In the genomic region with DNA sequence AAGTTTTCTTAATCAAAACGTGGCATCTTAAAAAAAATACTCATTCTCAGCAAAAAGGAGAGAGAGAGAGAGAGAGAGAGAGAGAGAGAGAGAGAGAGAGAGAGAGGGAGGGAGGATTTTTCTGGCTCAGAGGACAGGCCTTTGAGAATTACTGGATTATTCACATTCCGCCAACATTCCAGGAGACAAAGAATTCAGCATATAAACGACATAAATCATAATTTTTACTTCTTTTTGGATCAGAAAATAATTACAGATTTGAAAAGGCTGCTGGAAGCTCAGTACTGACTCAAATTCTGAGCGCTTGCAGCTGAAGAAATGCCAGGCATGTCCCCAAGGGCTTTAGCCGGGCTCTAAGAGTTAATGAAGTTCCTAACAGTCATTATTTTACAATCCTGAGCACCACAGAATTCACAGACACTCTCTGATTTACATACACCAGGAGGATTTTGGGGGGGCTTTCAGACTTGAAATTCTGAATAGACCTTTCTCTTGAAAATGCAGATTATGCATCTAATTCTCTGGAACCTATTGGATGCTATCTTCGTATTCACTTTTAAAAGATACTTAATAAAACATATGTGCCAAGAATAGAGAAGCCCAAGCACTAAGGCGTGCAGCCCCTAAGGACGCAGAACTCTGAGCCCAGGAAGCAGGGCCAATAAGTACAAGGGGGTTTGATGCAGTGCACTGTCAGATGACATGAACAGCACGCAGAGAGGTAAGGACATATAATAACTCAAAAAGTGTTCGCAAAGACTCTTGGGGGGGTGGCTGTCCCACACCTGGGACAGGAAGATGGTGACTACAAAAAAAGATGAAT, we compare ENCODE assay signal across 17 mouse cellular contexts.
A peak's percentile ranks its signal among the peaks of the same experiment; 100 is the strongest.
DNase-seq lines count a peak whose midpoint lies in the region; ATAC-seq and TF ChIP-seq lines count a peak whose summit lies in the region.
"Had no signal": no experiment of that assay in that cellular context is flagged by ENCODE, and none has a peak within 500 bp of the region (broad histone marks: within the 10 kb centered on the region; RNA-seq: fewer than 3 reads in every experiment).

No protein-coding gene starts in this region.

- 58% methylated on average over 10 of the region's 10 CpGs for WGBS in forebrain, embryonic 10.5 days
- 47% methylated on average over 10 of the region's 10 CpGs for WGBS in forebrain, embryonic 13.5 days
- WGBS in intestine, embryonic 15.5 days = 51% methylated on average over 10 of the region's 10 CpGs

- no peaks in the 10 kb centered on the region for H3K36me3 ChIP-seq in forebrain, embryonic 10.5 days (replicated peaks)
- H3K36me3 ChIP-seq in forebrain, embryonic 13.5 days (ENCODE audit: poor library complexity, severe bottlenecking) = no peaks in the 10 kb centered on the region
- no peaks in the 10 kb centered on the region for H3K36me3 ChIP-seq in intestine, embryonic 15.5 days
- H3K36me3 ChIP-seq: heart, embryonic 12.5 days; hindbrain, embryonic 10.5 days had no signal

- H3K9me3 ChIP-seq in forebrain, embryonic 10.5 days = no peaks in the 10 kb centered on the region
- no peaks in the 10 kb centered on the region for H3K9me3 ChIP-seq in forebrain, embryonic 13.5 days (replicated peaks)
- no peaks in the 10 kb centered on the region for H3K9me3 ChIP-seq in intestine, embryonic 15.5 days
- H3K9me3 ChIP-seq: heart, embryonic 12.5 days; hindbrain, embryonic 10.5 days had no signal

- H3K4me1 ChIP-seq in forebrain, embryonic 10.5 days = peaks cover 41% of the 10 kb centered on the region
- peaks cover 4% of the 10 kb centered on the region for H3K4me1 ChIP-seq in forebrain, embryonic 13.5 days
- peaks cover 29% of the 10 kb centered on the region for H3K4me1 ChIP-seq in embryonic fibroblast, embryonic 13.5 days (ENCODE audit: control insufficient read depth, insufficient read depth, low read length)
- H3K4me1 ChIP-seq in intestine, embryonic 15.5 days (replicated peaks) = no peaks in the 10 kb centered on the region

- no peak for TF ChIP-seq CTCF in embryonic fibroblast, embryonic 13.5 days (IDR thresholded peaks at IDR 0.05; ENCODE audit: borderline replicate concordance, insufficient read depth, low read length)

- ATAC-seq in forebrain, embryonic 13.5 days = no peak
- no peak for ATAC-seq in intestine, embryonic 15.5 days
- ATAC-seq: activated CD4-positive, CD25-positive, alpha-beta regulatory T cell, adult 4 months had no signal

- H3K9ac ChIP-seq in forebrain, embryonic 13.5 days = no peak overlapping the region
- no peak overlapping the region for H3K9ac ChIP-seq in intestine, embryonic 15.5 days
- H3K9ac ChIP-seq: heart, embryonic 12.5 days had no signal

- no peak overlapping the region for H3K4me2 ChIP-seq in forebrain, embryonic 13.5 days
- no peak overlapping the region for H3K4me2 ChIP-seq in intestine, embryonic 15.5 days (replicated peaks)
- H3K4me2 ChIP-seq: heart, embryonic 12.5 days had no signal

- H3K27me3 ChIP-seq in forebrain, embryonic 10.5 days (ENCODE audit: poor library complexity, severe bottlenecking) = no peaks in the 10 kb centered on the region
- no peaks in the 10 kb centered on the region for H3K27me3 ChIP-seq in forebrain, embryonic 13.5 days
- H3K27me3 ChIP-seq in intestine, embryonic 15.5 days (replicated peaks) = no peaks in the 10 kb centered on the region
- H3K27me3 ChIP-seq: heart, embryonic 12.5 days had no signal

- DNase-seq in forebrain, embryonic 10.5 days (ENCODE audit: extremely low spot score, low spot score) = no peak
- peak; percentile 55 for DNase-seq in kidney, postnatal 10 days
- DNase-seq in kidney, adult 9 months = no peak
- peak; percentile 66 for DNase-seq in NIH3T3 (ENCODE audit: low read depth)
- no peak for DNase-seq in cerebellum, postnatal 36 days
- DNase-seq: cerebellum, postnatal 10 days; layer of hippocampus, adult 9-11 months; lung, adult 18-20 months; lung, postnatal 36 days; right cerebral cortex, adult 18-20 months; thymus, adult 18-20 months had no signal

- H3K27ac ChIP-seq in forebrain, embryonic 10.5 days = peak overlapping the region; percentile 56; the same call in 1 of the 2 replicates
- no peak overlapping the region for H3K27ac ChIP-seq in forebrain, embryonic 13.5 days
- peak overlapping the region; percentile 90 for H3K27ac ChIP-seq in embryonic fibroblast, embryonic 13.5 days (ENCODE audit: insufficient read depth, low read length)
- no peak overlapping the region for H3K27ac ChIP-seq in intestine, embryonic 15.5 days
- H3K27ac ChIP-seq: hindbrain, embryonic 10.5 days had no signal

- no peak for TF ChIP-seq POLR2A in embryonic fibroblast, embryonic 13.5 days (IDR thresholded peaks at IDR 0.05; ENCODE audit: low read depth, low read length)

- no peak overlapping the region for H3K4me3 ChIP-seq in forebrain, embryonic 10.5 days
- no peak overlapping the region for H3K4me3 ChIP-seq in forebrain, embryonic 13.5 days
- no peak overlapping the region for H3K4me3 ChIP-seq in embryonic fibroblast, embryonic 13.5 days (ENCODE audit: insufficient read depth, low read length)
- no peak overlapping the region for H3K4me3 ChIP-seq in intestine, embryonic 15.5 days (replicated peaks)
- H3K4me3 ChIP-seq: heart, embryonic 12.5 days; hindbrain, embryonic 10.5 days had no signal

Comparison
In these comparisons a context has a peak if more than half of its experiments do, and no peak if none do; other contexts are left out.
1. DNase-seq: peak in kidney, postnatal 10 days (single experiment) and NIH3T3 (single experiment); none in forebrain, embryonic 10.5 days (single experiment), kidney, adult 9 months (single experiment) and cerebellum, postnatal 36 days (0 of 2).
2. H3K27ac ChIP-seq: peak in forebrain, embryonic 10.5 days (single experiment) and embryonic fibroblast, embryonic 13.5 days (single experiment); none in forebrain, embryonic 13.5 days (single experiment) and intestine, embryonic 15.5 days (single experiment).